In genomic region chr2:114915025-114915690, GRCm38 (mm10) we compare ENCODE assay signal across 20 mouse cellular contexts.
A peak's percentile ranks its signal among the peaks of the same experiment; 100 is the strongest.
DNase-seq lines count a peak whose midpoint lies in the region; ATAC-seq and TF ChIP-seq lines count a peak whose summit lies in the region.
"Had no signal": no experiment of that assay in that cellular context is flagged by ENCODE, and none has a peak within 500 bp of the region (broad histone marks: within the 10 kb centered on the region; RNA-seq: fewer than 3 reads in every experiment).

No protein-coding gene starts in this region.

- TF ChIP-seq CTCF in embryonic fibroblast, embryonic 13.5 days (IDR thresholded peaks at IDR 0.05; ENCODE audit: borderline replicate concordance, insufficient read depth, low read length) = no peak

- no peaks in the 10 kb centered on the region for H3K36me3 ChIP-seq in kidney, embryonic 16.5 days (ENCODE audit: insufficient read depth, low read length)
- H3K36me3 ChIP-seq: forebrain, embryonic 12.5 days; heart, embryonic 12.5 days; hindbrain, embryonic 13.5 days; limb, embryonic 12.5 days; midbrain, embryonic 15.5 days had no signal

- no peaks in the 10 kb centered on the region for H3K9me3 ChIP-seq in kidney, embryonic 16.5 days (ENCODE audit: low read length)
- H3K9me3 ChIP-seq: forebrain, embryonic 12.5 days; heart, embryonic 12.5 days; hindbrain, embryonic 13.5 days; limb, embryonic 12.5 days; midbrain, embryonic 15.5 days had no signal

- H3K4me1 ChIP-seq in kidney, embryonic 16.5 days (ENCODE audit: insufficient read depth, low read length) = 0 out of 2 replicates have a peak, but pooled peaks cover 5% of the 10 kb centered on the region
- H3K4me1 ChIP-seq in embryonic fibroblast, embryonic 13.5 days (ENCODE audit: control insufficient read depth, insufficient read depth, low read length) = peaks cover 2% of the 10 kb centered on the region; the same call in 1 of the 2 replicates
- H3K4me1 ChIP-seq: forebrain, embryonic 12.5 days; heart, embryonic 12.5 days had no signal

- no peak overlapping the region for H3K4me2 ChIP-seq in kidney, embryonic 16.5 days (replicated peaks; ENCODE audit: low read depth, low read length)
- H3K4me2 ChIP-seq: forebrain, embryonic 12.5 days; heart, embryonic 12.5 days; hindbrain, embryonic 13.5 days; limb, embryonic 12.5 days; midbrain, embryonic 15.5 days had no signal

- H3K27me3 ChIP-seq in kidney, embryonic 16.5 days (ENCODE audit: insufficient read depth, low read length) = no peaks in the 10 kb centered on the region
- H3K27me3 ChIP-seq: forebrain, embryonic 12.5 days; heart, embryonic 12.5 days; hindbrain, embryonic 13.5 days; midbrain, embryonic 15.5 days had no signal

- no peak for TF ChIP-seq POLR2A in embryonic fibroblast, embryonic 13.5 days (IDR thresholded peaks at IDR 0.05; ENCODE audit: low read depth, low read length)

- H3K27ac ChIP-seq in kidney, embryonic 16.5 days (ENCODE audit: low read length) = no peak overlapping the region
- H3K27ac ChIP-seq in embryonic fibroblast, embryonic 13.5 days (ENCODE audit: insufficient read depth, low read length) = peak overlapping the region; percentile 5; the same call in 1 of the 2 replicates
- H3K27ac ChIP-seq: forebrain, embryonic 12.5 days; hindbrain, embryonic 13.5 days; limb, embryonic 12.5 days; liver, embryonic 14.5 days; midbrain, embryonic 15.5 days had no signal

- H3K4me3 ChIP-seq in kidney, embryonic 16.5 days (ENCODE audit: low read length) = no peak overlapping the region
- no peak overlapping the region for H3K4me3 ChIP-seq in embryonic fibroblast, embryonic 13.5 days (ENCODE audit: insufficient read depth, low read length)
- H3K4me3 ChIP-seq: forebrain, embryonic 12.5 days; heart, embryonic 12.5 days; hindbrain, embryonic 13.5 days; limb, embryonic 12.5 days; midbrain, embryonic 15.5 days; myocyte had no signal

- DNase-seq in frontal cortex, postnatal 25 days (ENCODE audit: low spot score in 2 of 2) = no peak
- peak; percentile 49 for DNase-seq in kidney, postnatal 14 days
- DNase-seq in NIH3T3 (ENCODE audit: low read depth) = peak; percentile 77
- DNase-seq in thymus, postnatal 10 days (ENCODE audit: low spot score in 2 of 2) = no peak
- DNase-seq: adrenal gland, postnatal 14 days; cerebellum, adult 11 months; cerebellum, postnatal 36 days; lung, postnatal 14 days; right cerebral cortex, postnatal 14 days had no signal

- WGBS in kidney, embryonic 16.5 days = 60% methylated on average over 6 of the region's 6 CpGs

- H3K9ac ChIP-seq in kidney, embryonic 16.5 days (replicated peaks; ENCODE audit: low read length) = no peak overlapping the region
- H3K9ac ChIP-seq: forebrain, embryonic 12.5 days; heart, embryonic 12.5 days; hindbrain, embryonic 13.5 days; limb, embryonic 12.5 days; liver, embryonic 14.5 days; midbrain, embryonic 15.5 days had no signal

- peak; percentile 11 for ATAC-seq in frontal cortex, adult (ENCODE audit: low TSS enrichment)
- no peak for ATAC-seq in kidney, embryonic 16.5 days (ENCODE audit: low FRiP score, low TSS enrichment)
- ATAC-seq: inflammation-experienced regulatory T-cells, adult 6 months; midbrain, embryonic 15.5 days had no signal

Comparison
In these comparisons a context has a peak if more than half of its experiments do, and no peak if none do; other contexts are left out.
1. DNase-seq: peak in kidney, postnatal 14 days (single experiment) and NIH3T3 (single experiment); none in frontal cortex, postnatal 25 days (0 of 2) and thymus, postnatal 10 days (0 of 2).